Mouse (Mus musculus) stomach, embryonic 15.5 days (tissue): ENCODE data around the gene Ttc9c. TPM values are rescaled to one million over a fixed set of nuclear protein-coding genes. Genes with fewer than 3 reads are reported as not detected.

Experiments used
- ATAC-seq: fragments of 200-750 bp; cut with Nextera tagmentation; 2 replicates; pipeline ENCODE4 v1.8.0; 2017; ENCODE audit warnings: low read depth, moderate number of reproducible peaks, moderate TSS enrichment; ENCODE audit not compliant: insufficient read depth, low FRiP score
- H3K27ac ChIP-seq: fragments of 300-500 bp; sonication (generic); 2 replicates; pipeline ENCODE4 v1.5.1; 2015; ENCODE audit warnings: mild to moderate bottlenecking, inconsistent platforms
- H3K27me3 ChIP-seq: fragments of 300-500 bp; sonication (generic); replicated peaks from 2 replicates; pipeline ENCODE4 v1.6.1; 2015; ENCODE audit warnings: inconsistent platforms
- H3K36me3 ChIP-seq: fragments of 300-500 bp; sonication (generic); 2 replicates; pipeline ENCODE4 v1.6.1; 2015; ENCODE audit warnings: inconsistent platforms
- H3K4me1 ChIP-seq: fragments of 300-500 bp; sonication (generic); 2 replicates; pipeline ENCODE4 v1.6.1; 2015; ENCODE audit warnings: inconsistent platforms
- H3K4me2 ChIP-seq: fragments of 300-500 bp; sonication (generic); 2 replicates; pipeline ENCODE4 v1.6.1; 2015; ENCODE audit warnings: mild to moderate bottlenecking, inconsistent platforms
- H3K4me3 ChIP-seq: fragments of 300-500 bp; sonication (generic); replicated peaks from 2 replicates; pipeline ENCODE4 v1.5.1; 2015; ENCODE audit warnings: inconsistent platforms
- H3K9ac ChIP-seq: fragments of 300-500 bp; sonication (generic); 2 replicates; pipeline ENCODE4 v1.6.1; 2015; ENCODE audit warnings: inconsistent platforms
- H3K9me3 ChIP-seq: fragments of 300-500 bp; sonication (generic); 2 replicates; pipeline ENCODE4 v1.6.1; 2016; ENCODE audit warnings: inconsistent platforms
- WGBS: fragments of 180-500 bp; shearing (Covaris S2); methylation state at CpG from one replicate; pipeline ENCODE4 v1.1.7; 2015; 5-methylcytosine and 5-hydroxymethylcytosine counted together
- polyA plus RNA-seq: library from polyadenylated mRNA; unstranded; fragments of >200 nt; fragmentation: Nextera tagmentation; extraction: Ambion mirVana; gene quantifications from 2 replicates; pipeline ENCODE4 v1.2.1, GENCODE M21; 2015

Gene Ttc9c
- polyA plus RNA-seq, 1 experiment from 2014 or later: 49.7 TPM

GRCm38 (mm10) chr19:8765562-8765961 is 53.6 kb downstream of the Ttc9c start:
- peaks cover 62% of the 10 kb centered on the region for H3K36me3 ChIP-seq
- no peak overlapping the region for H3K4me3 ChIP-seq
- no peak overlapping the region for H3K9ac ChIP-seq
- WGBS: 94% methylated on average over 9 of the region's 9 CpGs
- H3K4me2 ChIP-seq: no peak overlapping the region
- no peak overlapping the region for H3K27ac ChIP-seq
- no peaks in the 10 kb centered on the region for H3K27me3 ChIP-seq
- no peaks in the 10 kb centered on the region for H3K9me3 ChIP-seq
- no peak for ATAC-seq
- H3K4me1 ChIP-seq: no peaks in the 10 kb centered on the region

DNA sequence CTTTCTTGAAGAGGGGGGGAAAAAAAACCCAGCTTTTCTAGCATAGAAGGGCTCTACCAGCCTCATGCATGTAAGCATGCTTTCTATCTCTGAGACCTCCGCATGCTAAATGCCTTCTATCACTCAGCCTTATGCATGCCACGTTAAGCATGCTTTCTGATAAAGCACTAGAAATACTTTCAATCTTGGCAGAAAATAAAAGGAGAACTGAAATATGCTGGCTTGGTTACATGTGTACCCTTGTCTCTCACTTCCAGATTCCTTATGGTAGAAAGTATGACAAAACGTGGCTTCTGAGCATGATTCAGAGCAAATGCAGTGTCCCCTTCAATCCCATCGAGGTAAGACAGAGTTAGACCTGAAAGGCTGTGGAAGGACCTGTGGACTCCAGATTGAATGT is 55.9 kb downstream of the Ttc9c start:
- H3K36me3 ChIP-seq: peaks cover 54% of the 10 kb centered on the region
- H3K4me1 ChIP-seq: peaks cover 2% of the 10 kb centered on the region; the same call in 1 of the 2 replicates
- no peak overlapping the region for H3K4me2 ChIP-seq
- no peaks in the 10 kb centered on the region for H3K27me3 ChIP-seq
- 90% methylated on average over 4 of the region's 4 CpGs for WGBS
- ATAC-seq: no peak
- H3K9me3 ChIP-seq: no peaks in the 10 kb centered on the region
- no peak overlapping the region for H3K9ac ChIP-seq
- no peak overlapping the region for H3K4me3 ChIP-seq
- no peak overlapping the region for H3K27ac ChIP-seq

DNA sequence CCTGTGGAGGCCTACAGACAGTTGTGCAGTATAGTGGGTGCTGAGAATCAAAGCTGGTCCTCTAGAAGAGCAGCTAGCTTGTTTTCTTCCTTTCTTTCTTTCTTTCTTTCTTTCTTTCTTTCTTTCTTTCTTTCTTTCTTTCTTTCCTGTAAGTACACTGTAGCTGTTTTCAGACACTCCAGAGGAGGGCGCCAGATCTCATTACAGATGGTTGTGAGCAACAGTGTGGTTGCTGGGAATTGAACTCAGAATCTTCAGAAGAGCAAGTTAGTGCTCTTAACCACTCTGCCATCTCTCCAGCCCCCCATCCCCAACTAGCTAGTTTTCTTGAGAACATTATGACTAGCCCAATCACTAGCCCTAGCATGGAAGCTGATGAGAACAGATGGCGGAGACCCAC is 58.4 kb downstream of the Ttc9c start:
- no peaks in the 10 kb centered on the region for H3K9me3 ChIP-seq
- H3K4me3 ChIP-seq: no peak overlapping the region
- no peak for ATAC-seq
- no peak overlapping the region for H3K9ac ChIP-seq
- H3K4me2 ChIP-seq: no peak overlapping the region
- no peaks in the 10 kb centered on the region for H3K27me3 ChIP-seq
- 98% methylated on average over 2 of the region's 2 CpGs for WGBS
- no peak overlapping the region for H3K27ac ChIP-seq
- H3K4me1 ChIP-seq: peaks cover 6% of the 10 kb centered on the region; the same call in 1 of the 2 replicates
- H3K36me3 ChIP-seq: peaks cover 31% of the 10 kb centered on the region

Other genes starting within 250 kb of the Ttc9c start
- 0.05 and 0.12 TPM in 2 replicates for gene Slc22a8, start 228.1 kb downstream of the Ttc9c start, polyA plus RNA-seq
- gene Slc22a6, start 201.3 kb downstream of the Ttc9c start, polyA plus RNA-seq: not detected in 2 replicates
- gene Chrm1, start 155.5 kb downstream of the Ttc9c start, polyA plus RNA-seq: 0.88 and 0.98 TPM in 2 replicates
- gene Slc3a2, start 96.0 kb downstream of the Ttc9c start, polyA plus RNA-seq: 111 and 122 TPM in 2 replicates
- gene Wdr74, start 83.5 kb downstream of the Ttc9c start, polyA plus RNA-seq: 76.3 and 90.4 TPM in 2 replicates
- 1.4 and 1.7 TPM in 2 replicates for gene 1700092M07Rik, start 78.6 kb downstream of the Ttc9c start, polyA plus RNA-seq
- gene Stx5a, start 77.9 kb downstream of the Ttc9c start, polyA plus RNA-seq: 132 and 134 TPM in 2 replicates
- 159 and 160 TPM in 2 replicates for gene Nxf1, start 62.3 kb downstream of the Ttc9c start, polyA plus RNA-seq
- 158 and 161 TPM in 2 replicates for gene Tmem223, start 48.3 kb downstream of the Ttc9c start, polyA plus RNA-seq
- 95.7 and 104 TPM in 2 replicates for gene Tmem179b, start 44.9 kb downstream of the Ttc9c start, polyA plus RNA-seq
- gene Taf6l, start 32.9 kb downstream of the Ttc9c start, polyA plus RNA-seq: 26.3 and 26.9 TPM in 2 replicates
- 136 and 137 TPM in 2 replicates for gene Polr2g, start 20.8 kb downstream of the Ttc9c start, polyA plus RNA-seq
- gene Zbtb3, start 16.8 kb downstream of the Ttc9c start, polyA plus RNA-seq: 4.1 and 4.4 TPM in 2 replicates
- 5.9 and 6.6 TPM in 2 replicates for gene Hnrnpul2, start 677 bp upstream of the Ttc9c start, polyA plus RNA-seq
- not detected in 2 replicates for gene AC129217.1, start 10.4 kb upstream of the Ttc9c start, polyA plus RNA-seq
- 49.7 and 53.4 TPM in 2 replicates for gene Bscl2, start 18.1 kb upstream of the Ttc9c start, polyA plus RNA-seq
- 11.2 and 14.7 TPM in 2 replicates for gene Gng3, start 19.9 kb upstream of the Ttc9c start, polyA plus RNA-seq
- gene Lrrn4cl, start 31.4 kb upstream of the Ttc9c start, polyA plus RNA-seq: 1.6 and 1.8 TPM in 2 replicates
- 160 and 163 TPM in 2 replicates for gene Ubxn1, start 52.2 kb upstream of the Ttc9c start, polyA plus RNA-seq
- 61.9 and 62.8 TPM in 2 replicates for gene Uqcc3, start 61.6 kb upstream of the Ttc9c start, polyA plus RNA-seq
- 69.9 and 93.9 TPM in 2 replicates for gene Lbhd1, start 64.4 kb upstream of the Ttc9c start, polyA plus RNA-seq
- gene Gm49403, start 64.6 kb upstream of the Ttc9c start, polyA plus RNA-seq: not detected in 2 replicates
- 82.3 and 82.9 TPM in 2 replicates for gene 1810009A15Rik, start 69.5 kb upstream of the Ttc9c start, polyA plus RNA-seq
- gene Gm49416, start 69.6 kb upstream of the Ttc9c start, polyA plus RNA-seq: not detected in 2 replicates
- 36.8 and 43.6 TPM in 2 replicates for gene Ints5, start 73.7 kb upstream of the Ttc9c start, polyA plus RNA-seq
- gene Ganab, start 78.7 kb upstream of the Ttc9c start, polyA plus RNA-seq: 89.3 and 103 TPM in 2 replicates
- 39.8 and 44.5 TPM in 2 replicates for gene B3gat3, start 101.0 kb upstream of the Ttc9c start, polyA plus RNA-seq
- gene Rom1, start 110.0 kb upstream of the Ttc9c start, polyA plus RNA-seq: 3.3 and 3.4 TPM in 2 replicates
- 31.7 and 32.6 TPM in 2 replicates for gene Eml3, start 110.2 kb upstream of the Ttc9c start, polyA plus RNA-seq
- gene Mta2, start 122.5 kb upstream of the Ttc9c start, polyA plus RNA-seq: 132 and 142 TPM in 2 replicates
- gene Tut1, start 134.5 kb upstream of the Ttc9c start, polyA plus RNA-seq: 29.1 and 31.8 TPM in 2 replicates
- 383 and 461 TPM in 2 replicates for gene Eef1g, start 147.7 kb upstream of the Ttc9c start, polyA plus RNA-seq
- 32.2 and 43.5 TPM in 2 replicates for gene Ahnak, start 170.0 kb upstream of the Ttc9c start, polyA plus RNA-seq